Mouse (Mus musculus): ENCODE results near the gene Ghsr.
"Not testable (repeated sequence)": the region's sequence is repeated elsewhere in the genome, so short reads cannot be mapped to it uniquely, and the experiment has no call there.

Gene Ghsr

DNA sequence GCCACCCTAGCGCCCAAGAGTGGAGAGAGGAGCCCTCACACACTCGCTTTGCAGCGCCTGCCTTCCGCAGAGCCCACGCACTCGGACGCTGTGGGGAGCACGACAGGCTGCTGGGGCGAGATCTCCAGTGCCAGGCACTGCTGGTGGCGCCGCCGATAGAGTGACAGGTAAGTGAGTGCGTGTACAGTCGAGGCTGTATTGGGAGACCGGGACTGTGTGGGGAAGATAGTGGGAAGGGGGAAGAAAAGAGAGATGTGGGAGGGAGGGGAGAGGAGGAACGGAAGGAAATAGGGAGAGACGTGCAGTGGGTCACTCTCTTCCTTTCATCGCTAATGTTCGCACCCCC is at the start of gene Ghsr:
TSS of gene Ghsr (plus strand) at position 76 of the 346 bp plus-strand sequence.
- DNase-seq (ENCODE audit: low spot score), result no peak

DNA sequence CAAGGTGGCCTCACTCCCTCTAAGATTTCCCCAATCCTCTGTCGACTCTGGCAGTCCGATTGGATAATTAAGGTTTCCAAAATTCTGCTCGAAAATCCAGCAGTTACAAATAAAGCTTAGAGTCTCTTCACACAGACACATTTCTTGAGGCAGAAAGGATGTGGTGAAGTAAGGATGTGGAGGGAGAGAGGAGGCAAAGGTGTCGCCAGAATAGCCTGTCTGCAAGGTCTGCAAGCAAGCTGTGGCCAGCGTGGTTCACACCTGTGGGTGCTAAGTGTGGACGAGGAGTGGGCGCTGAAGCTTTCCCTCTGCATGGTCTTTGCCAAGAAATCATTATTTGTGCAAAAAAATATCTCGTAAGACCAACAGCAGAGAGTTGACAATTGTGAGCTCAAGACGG is 48.6 kb upstream of the Ghsr start:
- DNase-seq (ENCODE audit: low spot score), result no peak

DNA sequence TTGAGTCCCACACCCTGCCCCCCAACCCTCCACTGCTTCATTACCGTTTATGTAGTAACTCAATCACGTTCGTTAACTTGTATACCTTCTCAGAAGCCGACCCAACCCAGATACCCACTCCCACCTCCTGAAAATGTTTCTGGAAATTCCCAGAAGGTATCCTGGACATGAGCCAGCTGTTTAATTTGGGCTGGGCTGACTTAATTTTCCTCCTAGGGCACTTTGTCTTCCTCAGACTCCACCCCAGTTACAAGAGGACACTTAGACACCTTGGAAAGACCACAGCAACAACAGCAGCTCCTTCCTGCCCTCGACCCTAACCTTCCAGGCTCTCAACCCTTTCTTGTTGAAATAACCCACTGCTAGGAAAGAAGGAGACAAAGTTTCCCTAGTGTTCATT is 47.6 kb upstream of the Ghsr start:
- DNase-seq (ENCODE audit: low spot score), result no peak

GRCm38 (mm10) chr3:27326633-27327191 is 44.4 kb upstream of the Ghsr start:
- DNase-seq (ENCODE audit: low spot score), result no peak

DNA sequence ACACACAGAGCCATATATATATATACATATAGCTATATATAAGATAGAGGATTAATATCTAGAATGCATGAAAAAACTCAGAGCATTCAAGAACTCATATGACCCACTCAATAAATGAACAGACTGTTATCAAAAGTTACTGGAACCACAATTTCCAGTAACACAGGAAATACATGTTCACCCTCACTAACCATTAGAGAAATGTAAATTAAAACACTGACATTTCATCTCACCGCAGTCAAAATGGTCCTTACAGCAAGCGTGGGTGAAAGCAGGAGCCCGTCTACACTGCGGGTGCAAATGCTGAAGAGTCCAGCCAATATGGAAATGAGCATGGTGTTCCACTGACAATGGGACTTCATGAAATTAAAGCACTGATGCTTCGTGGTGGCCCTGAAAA is 40.4 kb upstream of the Ghsr start:
- no peak for DNase-seq (ENCODE audit: low spot score)

DNA sequence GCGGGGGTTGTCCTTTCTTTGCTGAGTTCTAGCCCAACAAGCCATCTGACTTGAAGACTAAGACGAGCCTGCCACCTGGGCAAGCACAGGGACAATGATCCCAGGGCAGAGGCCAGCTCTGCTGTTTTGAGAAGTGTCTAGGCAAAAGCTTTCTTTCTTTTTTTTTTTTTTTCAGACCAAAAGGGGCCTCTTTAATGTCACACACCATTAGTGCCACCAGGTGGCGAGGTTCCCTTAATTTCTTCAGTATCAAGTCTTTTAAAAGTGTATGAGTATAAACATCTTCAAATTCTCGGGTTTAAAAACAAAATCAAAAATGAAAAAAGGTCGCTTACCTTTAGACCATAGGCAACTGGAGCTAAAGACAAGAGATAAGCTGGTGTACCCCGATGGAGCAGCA is 32.7 kb upstream of the Ghsr start:
- DNase-seq (ENCODE audit: low spot score), result no peak

DNA sequence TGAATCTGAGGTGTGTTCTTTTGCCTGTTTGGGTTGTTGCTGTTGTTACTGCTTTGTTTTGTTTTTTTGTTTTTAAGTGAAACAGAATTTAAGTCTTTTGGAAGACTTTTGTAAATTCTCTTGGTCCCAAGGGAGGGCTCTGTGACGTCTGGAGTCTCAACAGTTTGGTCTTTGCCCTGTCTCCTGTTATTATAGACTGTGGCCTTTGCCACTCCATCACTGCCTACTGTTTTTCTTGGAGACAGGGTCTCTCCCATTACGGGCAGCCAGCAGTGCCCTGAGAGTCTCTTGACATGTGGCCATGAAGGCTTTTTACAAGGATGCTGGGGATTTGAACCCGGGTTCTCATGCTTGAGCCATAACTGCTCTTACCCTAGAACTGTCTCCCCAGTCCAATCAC is 32.3 kb upstream of the Ghsr start:
- DNase-seq (ENCODE audit: low spot score), result no peak

GRCm38 (mm10) chr3:27340757-27341156 is 30.4 kb upstream of the Ghsr start:
- DNase-seq (ENCODE audit: low spot score), result no peak

DNA sequence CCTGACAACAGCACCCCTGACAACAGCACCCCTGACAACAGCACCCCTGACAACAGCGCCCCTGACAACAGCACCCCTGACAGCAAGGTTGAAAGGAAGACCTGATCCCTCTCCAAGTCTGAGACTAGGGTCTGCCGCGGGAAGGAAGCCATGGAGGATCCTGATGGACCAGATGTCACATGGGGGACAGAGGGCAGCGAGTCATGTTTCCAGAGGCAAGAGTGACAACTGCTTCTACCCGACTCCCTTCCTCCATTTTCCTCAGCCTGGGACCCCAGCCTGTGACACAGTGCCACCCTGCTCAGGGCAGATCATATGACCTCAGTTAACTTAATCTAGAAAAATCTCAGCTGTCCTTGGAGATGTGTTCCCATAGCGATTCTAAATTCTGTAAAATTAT is 28.7 kb upstream of the Ghsr start:
- no peak for DNase-seq (ENCODE audit: low spot score)

- DNase-seq (ENCODE audit: low spot score), result no peak
Measured at GRCm38 (mm10) chr3:27345526-27345925, 25.6 kb upstream of the Ghsr start.

GRCm38 (mm10) chr3:27348462-27348861 is 22.7 kb upstream of the Ghsr start:
- DNase-seq (ENCODE audit: low spot score), result no peak

GRCm38 (mm10) chr3:27351105-27351504 is 20.0 kb upstream of the Ghsr start:
- no peak for DNase-seq (ENCODE audit: low spot score)

DNA sequence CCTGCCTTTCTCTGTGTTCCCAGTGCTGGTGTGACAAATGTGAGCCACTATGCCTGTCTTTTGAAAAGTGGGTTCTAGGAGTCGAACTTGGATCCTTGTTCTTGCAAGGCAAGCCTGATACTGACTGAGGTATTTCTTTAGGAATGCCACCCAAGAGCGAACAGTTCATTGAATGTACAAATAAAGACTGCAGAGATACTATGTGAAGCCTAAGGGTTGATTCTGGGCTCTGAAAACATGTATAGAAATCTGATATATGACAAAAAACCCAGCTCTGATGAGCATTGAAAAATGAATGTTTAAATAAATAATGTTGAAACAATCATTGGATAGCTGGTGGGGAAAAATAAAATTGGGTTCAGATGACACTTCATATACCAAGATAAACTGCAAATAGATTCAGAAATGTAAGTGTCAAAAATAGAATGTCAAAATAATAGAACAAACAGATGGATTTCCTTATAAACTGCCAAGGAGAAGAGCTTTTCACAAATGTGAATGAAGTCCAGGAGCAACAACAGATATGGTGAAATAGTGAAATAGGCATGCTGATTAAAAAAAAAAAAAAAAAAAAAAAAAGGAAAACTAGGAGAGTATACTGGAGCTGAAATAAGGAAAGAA is 11.9 kb upstream of the Ghsr start:
- DNase-seq (ENCODE audit: low spot score), result no peak

GRCm38 (mm10) chr3:27370125-27370524 is 1.0 kb upstream of the Ghsr start:
- DNase-seq (ENCODE audit: low spot score), result peak; percentile 41

DNA sequence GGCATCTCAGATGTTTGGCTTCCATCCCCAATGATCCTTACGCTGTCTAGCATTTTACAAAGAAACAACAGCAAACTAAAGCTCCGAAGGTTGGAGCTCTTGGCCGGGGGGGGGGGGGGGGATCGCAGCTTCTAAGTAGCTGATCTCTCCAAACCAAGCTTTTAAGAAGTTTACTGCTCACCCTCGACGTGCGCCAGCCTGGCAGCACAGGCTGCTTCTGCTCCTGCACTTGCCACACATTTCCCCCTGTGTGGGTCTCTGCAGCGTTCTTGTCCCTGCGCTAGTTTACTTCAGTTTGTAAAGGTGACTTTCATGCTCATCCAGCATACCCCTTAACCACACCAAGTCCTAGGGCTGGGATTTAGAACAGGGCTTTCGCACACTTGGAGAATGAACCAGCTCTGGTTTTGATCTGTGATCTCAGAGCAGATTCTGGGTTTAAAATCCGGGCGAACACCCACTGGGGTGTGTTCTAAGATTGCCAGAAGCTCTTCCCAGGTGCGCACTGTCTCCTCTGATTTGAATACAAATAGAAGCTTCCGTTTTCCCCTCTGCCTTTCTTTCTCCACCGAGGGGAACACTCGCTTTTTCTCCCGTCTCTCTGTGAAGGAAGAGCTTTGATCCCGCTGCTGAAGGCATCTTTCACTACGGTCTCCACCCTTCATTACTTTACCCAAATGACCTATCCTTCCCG is 422 bp upstream of the Ghsr start:
- DNase-seq (ENCODE audit: low spot score), result no peak

DNA sequence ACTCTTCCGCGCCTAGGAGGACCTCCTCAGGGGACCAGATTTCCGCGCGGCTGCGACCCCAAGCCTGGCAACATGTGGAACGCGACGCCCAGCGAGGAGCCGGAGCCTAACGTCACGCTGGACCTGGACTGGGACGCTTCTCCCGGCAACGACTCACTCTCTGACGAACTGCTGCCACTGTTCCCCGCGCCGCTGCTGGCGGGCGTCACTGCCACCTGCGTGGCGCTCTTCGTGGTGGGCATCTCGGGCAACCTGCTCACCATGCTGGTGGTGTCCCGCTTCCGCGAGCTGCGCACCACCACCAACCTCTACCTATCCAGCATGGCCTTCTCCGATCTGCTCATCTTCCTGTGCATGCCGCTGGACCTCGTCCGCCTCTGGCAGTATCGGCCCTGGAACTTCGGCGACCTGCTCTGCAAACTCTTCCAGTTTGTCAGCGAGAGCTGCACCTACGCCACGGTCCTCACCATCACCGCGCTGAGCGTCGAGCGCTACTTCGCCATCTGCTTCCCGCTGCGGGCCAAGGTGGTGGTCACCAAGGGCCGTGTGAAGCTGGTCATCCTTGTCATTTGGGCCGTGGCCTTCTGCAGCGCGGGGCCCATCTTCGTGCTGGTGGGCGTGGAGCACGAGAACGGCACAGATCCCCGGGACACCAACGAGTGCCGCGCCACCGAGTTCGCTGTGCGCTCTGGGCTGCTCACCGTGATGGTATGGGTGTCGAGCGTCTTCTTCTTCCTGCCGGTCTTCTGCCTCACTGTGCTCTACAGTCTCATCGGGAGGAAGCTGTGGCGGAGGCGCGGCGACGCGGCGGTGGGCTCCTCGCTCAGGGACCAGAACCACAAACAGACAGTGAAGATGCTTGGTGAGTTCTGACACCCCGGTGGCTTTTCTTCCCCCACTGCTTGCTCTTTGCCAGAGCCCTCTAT is 837 bp downstream of the Ghsr start:
- DNase-seq (ENCODE audit: low spot score), result no peak

GRCm38 (mm10) chr3:27374396-27374795 is 3.2 kb downstream of the Ghsr start:
- DNase-seq (ENCODE audit: low spot score), result no peak

DNA sequence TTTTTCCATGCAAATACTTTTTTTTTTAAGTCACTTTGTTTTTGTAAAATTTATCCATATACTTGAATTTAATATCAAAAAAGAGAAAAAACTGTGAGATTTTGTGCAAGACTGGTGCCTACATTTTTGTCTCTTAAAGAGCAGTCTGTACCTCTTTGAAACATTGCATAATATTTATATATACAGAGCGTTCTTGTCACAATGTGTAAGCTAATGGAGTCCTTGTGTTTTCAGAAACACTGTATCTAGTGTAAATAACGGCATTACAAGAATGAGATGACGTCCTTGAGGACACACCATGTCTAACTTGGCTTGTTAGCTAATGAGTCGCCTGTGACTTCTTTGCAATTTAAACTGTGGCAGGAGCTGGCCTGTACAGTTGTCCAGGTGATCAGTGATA is 6.8 kb downstream of the Ghsr start:
- DNase-seq (ENCODE audit: low spot score), result no peak

DNA sequence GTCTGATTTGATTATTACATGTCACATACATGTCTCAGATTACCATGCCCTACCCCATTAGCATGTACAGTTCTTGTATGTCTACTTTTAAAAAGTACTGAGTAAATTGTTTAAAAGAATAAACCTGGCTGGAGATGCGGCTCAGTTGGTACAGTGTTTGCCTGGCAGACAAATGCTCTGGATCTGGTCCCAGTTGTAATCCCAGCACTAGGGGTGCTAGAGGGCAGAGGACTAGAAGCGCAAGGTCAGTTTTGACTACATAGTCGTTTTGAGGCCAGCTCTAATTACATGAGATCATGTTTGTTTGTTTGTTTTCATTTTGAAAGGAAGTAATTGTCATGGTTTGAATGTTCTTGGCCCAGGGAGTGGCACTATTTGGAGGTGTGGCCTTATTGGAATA is 13.7 kb downstream of the Ghsr start:
- no peak for DNase-seq (ENCODE audit: low spot score)

DNA sequence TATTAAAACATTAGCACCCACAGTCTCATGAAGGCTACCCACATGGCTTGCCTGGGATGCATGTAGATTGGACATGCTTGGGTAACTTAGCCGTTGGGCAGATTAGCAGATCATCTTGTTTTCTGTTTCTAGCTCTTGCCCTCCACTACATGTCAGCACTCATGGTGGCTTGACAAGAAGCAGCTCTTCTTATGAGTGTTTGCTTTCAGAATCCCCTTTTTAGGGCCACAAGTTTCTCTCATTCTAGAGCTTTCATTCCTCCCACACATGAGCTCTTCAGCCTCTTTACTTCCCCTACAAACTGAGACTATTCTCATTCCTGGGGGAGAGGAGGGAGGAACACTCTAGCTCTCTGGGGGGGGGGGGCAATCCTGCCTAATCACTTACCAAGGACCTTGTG is 18.8 kb downstream of the Ghsr start:
- no peak for DNase-seq (ENCODE audit: low spot score)

DNA sequence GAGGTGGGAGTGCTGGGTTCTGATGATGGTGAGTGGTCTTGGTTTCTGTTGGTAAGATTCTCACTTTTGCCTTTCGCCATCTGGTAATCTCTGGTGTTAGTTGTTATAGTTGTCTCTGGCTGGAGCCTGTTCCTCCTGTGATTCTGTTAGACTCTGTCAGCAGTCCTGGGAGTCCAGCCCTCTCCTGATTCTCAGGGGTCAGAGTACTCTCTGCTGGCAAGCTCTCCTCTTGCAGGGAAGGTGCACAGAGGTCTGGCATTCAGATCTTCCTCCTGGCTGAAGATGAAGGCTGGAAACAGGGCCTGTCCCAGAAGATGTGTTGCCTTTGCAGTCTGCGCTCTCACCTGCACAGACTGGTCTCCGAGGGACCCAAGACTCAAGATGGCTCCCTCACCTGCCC is 29.8 kb downstream of the Ghsr start:
- not testable (repeated sequence) for DNase-seq (ENCODE audit: low spot score)

DNA sequence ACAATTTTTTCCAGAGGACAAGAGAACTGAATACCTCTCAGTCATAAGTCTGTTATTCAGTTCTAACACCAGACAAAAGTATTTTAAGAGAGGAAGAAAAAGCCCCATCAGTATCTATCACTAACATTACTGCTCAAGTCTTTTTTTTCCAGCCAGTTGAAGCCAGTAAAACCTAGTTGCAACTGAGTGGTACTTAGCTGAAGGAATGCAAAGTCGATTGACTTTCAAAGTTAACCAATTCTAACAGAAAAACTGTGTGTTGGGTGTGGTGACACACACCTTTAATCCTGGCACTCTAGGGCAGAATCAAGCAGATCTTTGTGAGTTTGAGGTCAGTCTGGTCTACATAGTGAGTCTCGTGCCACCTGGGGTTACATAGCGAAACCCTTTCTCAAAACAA is 35.3 kb downstream of the Ghsr start:
- DNase-seq (ENCODE audit: low spot score), result no peak

DNA sequence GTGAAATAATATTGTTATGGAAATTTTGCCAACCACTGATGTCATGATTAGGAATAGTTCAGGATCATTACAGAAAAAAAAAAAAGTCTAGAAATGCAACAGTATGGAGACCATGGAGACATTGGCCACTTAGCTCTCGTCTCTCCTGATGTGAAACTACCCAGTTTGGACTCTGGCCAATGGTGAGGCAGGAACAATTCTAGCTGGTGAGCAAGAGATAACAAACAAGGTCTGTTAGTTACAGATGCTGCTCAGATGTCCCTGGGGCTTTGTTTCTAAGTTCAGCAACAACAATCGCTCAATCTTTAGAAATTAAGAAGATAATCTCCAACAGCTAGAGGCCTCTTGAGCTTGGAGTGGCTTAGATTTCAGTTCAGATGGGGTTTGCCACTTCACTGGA is 37.4 kb downstream of the Ghsr start:
- no peak for DNase-seq (ENCODE audit: low spot score)

Measured in yolk sac, embryonic 10.5 days (tissue).